Mouse (Mus musculus): ENCODE measurements around the gene Ldlrad1. TPM values are rescaled to one million over a fixed set of nuclear protein-coding genes. Genes with fewer than 3 reads are reported as not detected.

Ldlrad1 gene
- total RNA-seq, 1 experiment: not detected

- H3K36me3 ChIP-seq (ENCODE audit: control insufficient read depth, insufficient read depth, low read length, poor library complexity, severe bottlenecking): no peaks in the 10 kb centered on the region
- no peak overlapping the region for H3K4me3 ChIP-seq (ENCODE audit: insufficient read depth in 1 of 2, low read depth in 1 of 2, low read length in 2 of 2, poor library complexity in 1 of 2, severe bottlenecking in 1 of 2)
- no peaks in the 10 kb centered on the region for H3K9me3 ChIP-seq (ENCODE audit: control insufficient read depth, insufficient read depth, low read depth, low read length)
- TF ChIP-seq HCFC1 (IDR thresholded peaks at IDR 0.05; ENCODE audit: borderline replicate concordance, insufficient read depth, low read length): no peak
- TF ChIP-seq MAFK (IDR thresholded peaks at IDR 0.05; ENCODE audit: insufficient read depth, low read depth, low read length): no peak
- TF ChIP-seq CHD2 (IDR thresholded peaks at IDR 0.05; ENCODE audit: low read depth, low read length): no peak
- TF ChIP-seq ZC3H11A (IDR thresholded peaks at IDR 0.05; ENCODE audit: borderline replicate concordance, low read depth, low read length): no peak
- no peak for TF ChIP-seq ZNF384 (IDR thresholded peaks at IDR 0.05; ENCODE audit: low read depth, low read length)
- no peak overlapping the region for H3K9ac ChIP-seq (ENCODE audit: insufficient read depth, low read depth, low read length, poor library complexity, severe bottlenecking)
- DNase-seq (ENCODE audit: low read depth, low spot score): no peak
- in situ Hi-C loops (cut with MboI; ENCODE audit: low sequenced_read_pairs in 2 of 2, unreplicated experiment in 2 of 2): no loop called here
- H3K27ac ChIP-seq (ENCODE audit: insufficient read depth, low read depth, low read length, poor library complexity, severe bottlenecking): no peak overlapping the region
- H3K4me1 ChIP-seq (ENCODE audit: control insufficient read depth in 2 of 2, insufficient read depth in 2 of 2, low read length in 2 of 2, poor library complexity in 1 of 2): no peaks in the 10 kb centered on the region
Measured at GRCm38 (mm10) chr4:107211465-107211864, 2.5 kb downstream of the Ldlrad1 start.

DNA sequence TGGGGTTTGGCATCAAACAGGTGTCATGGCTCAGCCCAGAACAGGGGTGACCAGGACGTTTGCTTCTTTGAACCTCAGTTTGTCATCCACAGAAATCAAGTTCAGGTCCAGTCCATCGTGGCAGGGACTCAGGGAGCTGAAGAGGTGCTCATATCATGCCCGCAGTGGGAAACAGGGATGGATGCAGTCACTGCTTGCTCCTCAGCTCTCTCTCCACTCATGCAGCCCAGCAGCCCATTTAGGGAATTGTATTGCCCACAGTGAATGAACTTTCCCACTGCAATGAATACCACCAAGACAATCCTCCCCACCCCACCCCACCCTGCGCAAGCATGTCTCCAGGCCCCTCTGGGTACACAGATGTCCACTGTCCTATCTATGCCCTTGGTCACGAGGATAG lies 3.0 kb downstream of the Ldlrad1 start:
- DNase-seq (ENCODE audit: low read depth, low spot score): no peak
- no peak overlapping the region for H3K27ac ChIP-seq (ENCODE audit: insufficient read depth, low read depth, low read length, poor library complexity, severe bottlenecking)
- no peaks in the 10 kb centered on the region for H3K9me3 ChIP-seq (ENCODE audit: control insufficient read depth, insufficient read depth, low read depth, low read length)
- H3K36me3 ChIP-seq (ENCODE audit: control insufficient read depth, insufficient read depth, low read length, poor library complexity, severe bottlenecking): no peaks in the 10 kb centered on the region
- H3K4me3 ChIP-seq (ENCODE audit: insufficient read depth in 1 of 2, low read depth in 1 of 2, low read length in 2 of 2, poor library complexity in 1 of 2, severe bottlenecking in 1 of 2): no peak overlapping the region
- TF ChIP-seq HCFC1 (IDR thresholded peaks at IDR 0.05; ENCODE audit: borderline replicate concordance, insufficient read depth, low read length) (no peak), MAFK (IDR thresholded peaks at IDR 0.05; ENCODE audit: insufficient read depth, low read depth, low read length) (no peak), CHD2 (IDR thresholded peaks at IDR 0.05; ENCODE audit: low read depth, low read length) (no peak), ZC3H11A (IDR thresholded peaks at IDR 0.05; ENCODE audit: borderline replicate concordance, low read depth, low read length) (no peak), ZNF384 (IDR thresholded peaks at IDR 0.05; ENCODE audit: low read depth, low read length) (no peak)
- H3K9ac ChIP-seq (ENCODE audit: insufficient read depth, low read depth, low read length, poor library complexity, severe bottlenecking): no peak overlapping the region
- no peaks in the 10 kb centered on the region for H3K4me1 ChIP-seq (ENCODE audit: control insufficient read depth in 2 of 2, insufficient read depth in 2 of 2, low read length in 2 of 2, poor library complexity in 1 of 2)
- in situ Hi-C loops (cut with MboI; ENCODE audit: low sequenced_read_pairs in 2 of 2, unreplicated experiment in 2 of 2): no loop called here

DNA sequence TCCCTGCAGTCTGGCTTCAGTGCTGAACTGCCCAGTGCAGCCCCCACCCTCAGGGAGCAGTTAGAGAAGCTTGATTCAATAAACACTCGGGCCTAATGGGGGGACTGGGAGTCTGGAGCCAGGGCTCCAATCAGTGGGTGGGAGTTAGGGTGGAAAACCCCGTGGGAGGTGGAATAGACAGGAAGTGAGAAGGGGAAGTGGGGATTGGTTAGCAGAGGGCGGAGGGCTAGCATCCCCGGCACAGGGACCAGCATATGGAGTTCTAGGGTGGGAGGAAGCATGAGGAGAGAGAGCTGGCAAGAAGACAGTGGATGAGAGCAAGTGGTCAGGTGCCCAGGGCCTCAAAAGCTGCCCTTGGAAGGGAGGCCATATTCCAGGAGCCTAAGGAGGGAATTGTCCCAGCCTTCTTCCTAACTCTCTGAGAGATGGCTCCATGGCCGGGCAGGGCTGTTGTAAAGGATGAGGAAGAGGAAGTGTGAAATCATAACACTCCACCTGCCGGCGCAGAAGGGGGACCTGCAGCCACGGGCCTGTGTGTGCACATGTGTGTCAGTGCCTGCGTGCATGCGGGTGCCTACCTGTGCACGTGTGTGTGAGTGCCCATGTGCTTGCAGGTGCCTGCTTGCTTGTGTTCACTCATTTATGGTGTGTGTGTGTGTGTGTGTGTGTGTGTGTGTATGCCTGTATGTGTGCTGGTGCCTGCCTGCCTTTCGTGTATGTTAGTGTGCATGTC lies 4.5 kb downstream of the Ldlrad1 start:
- Histone ChIP-seq H3K36me3 (ENCODE audit: control insufficient read depth, insufficient read depth, low read length, poor library complexity, severe bottlenecking) (no peaks in the 10 kb centered on the region), H3K27ac (ENCODE audit: insufficient read depth, low read depth, low read length, poor library complexity, severe bottlenecking) (no peak overlapping the region), H3K9ac (ENCODE audit: insufficient read depth, low read depth, low read length, poor library complexity, severe bottlenecking) (no peak overlapping the region), H3K4me1 (ENCODE audit: control insufficient read depth in 2 of 2, insufficient read depth in 2 of 2, low read length in 2 of 2, poor library complexity in 1 of 2) (no peaks in the 10 kb centered on the region), H3K4me3 (ENCODE audit: insufficient read depth in 1 of 2, low read depth in 1 of 2, low read length in 2 of 2, poor library complexity in 1 of 2, severe bottlenecking in 1 of 2) (no peak overlapping the region), H3K9me3 (ENCODE audit: control insufficient read depth, insufficient read depth, low read depth, low read length) (no peaks in the 10 kb centered on the region)
- TF ChIP-seq ZC3H11A (IDR thresholded peaks at IDR 0.05; ENCODE audit: borderline replicate concordance, low read depth, low read length) (no peak), HCFC1 (IDR thresholded peaks at IDR 0.05; ENCODE audit: borderline replicate concordance, insufficient read depth, low read length) (no peak), MAFK (IDR thresholded peaks at IDR 0.05; ENCODE audit: insufficient read depth, low read depth, low read length) (no peak), ZNF384 (IDR thresholded peaks at IDR 0.05; ENCODE audit: low read depth, low read length) (no peak), CHD2 (IDR thresholded peaks at IDR 0.05; ENCODE audit: low read depth, low read length) (no peak)
- DNase-seq (ENCODE audit: low read depth, low spot score): no peak
- in situ Hi-C loops (cut with MboI; ENCODE audit: low sequenced_read_pairs in 2 of 2, unreplicated experiment in 2 of 2): no loop called here

GRCm38 (mm10) chr4:107217574-107217973 lies 8.6 kb downstream of the Ldlrad1 start:
- Histone ChIP-seq H3K9ac (ENCODE audit: insufficient read depth, low read depth, low read length, poor library complexity, severe bottlenecking) (no peak overlapping the region), H3K4me1 (ENCODE audit: control insufficient read depth in 2 of 2, insufficient read depth in 2 of 2, low read length in 2 of 2, poor library complexity in 1 of 2) (no peaks in the 10 kb centered on the region), H3K27ac (ENCODE audit: insufficient read depth, low read depth, low read length, poor library complexity, severe bottlenecking) (no peak overlapping the region), H3K9me3 (ENCODE audit: control insufficient read depth, insufficient read depth, low read depth, low read length) (no peaks in the 10 kb centered on the region), H3K4me3 (ENCODE audit: insufficient read depth in 1 of 2, low read depth in 1 of 2, low read length in 2 of 2, poor library complexity in 1 of 2, severe bottlenecking in 1 of 2) (no peak overlapping the region), H3K36me3 (ENCODE audit: control insufficient read depth, insufficient read depth, low read length, poor library complexity, severe bottlenecking) (no peaks in the 10 kb centered on the region)
- no peak for DNase-seq (ENCODE audit: low read depth, low spot score)
- in situ Hi-C loops (cut with MboI; ENCODE audit: low sequenced_read_pairs in 2 of 2, unreplicated experiment in 2 of 2): no loop called here
- TF ChIP-seq CHD2 (IDR thresholded peaks at IDR 0.05; ENCODE audit: low read depth, low read length): no peak
- TF ChIP-seq HCFC1 (IDR thresholded peaks at IDR 0.05; ENCODE audit: borderline replicate concordance, insufficient read depth, low read length): no peak
- no peak for TF ChIP-seq ZNF384 (IDR thresholded peaks at IDR 0.05; ENCODE audit: low read depth, low read length)
- TF ChIP-seq MAFK (IDR thresholded peaks at IDR 0.05; ENCODE audit: insufficient read depth, low read depth, low read length): no peak
- TF ChIP-seq ZC3H11A (IDR thresholded peaks at IDR 0.05; ENCODE audit: borderline replicate concordance, low read depth, low read length): no peak

Data from ES-E14 (cell line).